Mouse (Mus musculus): ENCODE data around the gene Emilin2.

GRCm38 (mm10) chr17:71204809-71205091 is 107.0 kb downstream of the Emilin2 start:
- TF ChIP-seq CTCF (IDR thresholded peaks at IDR 0.05; ENCODE audit: control insufficient read depth, insufficient read depth, insufficient replicate concordance, low read depth, low read length) (no peak), POLR2A (IDR thresholded peaks at IDR 0.05; ENCODE audit: control insufficient read depth, low read depth, low read length) (no peak)

Data from testis, adult 2 months (tissue).